Mouse (Mus musculus) thymus, adult 2 months (tissue): ENCODE results near the gene Tspan31. TPM values are rescaled to one million over a fixed set of nuclear protein-coding genes. Genes with fewer than 3 reads are reported as not detected.
A peak's percentile ranks its signal among the peaks of the same experiment; 100 is the strongest.

ENCODE experiments used
- DNase-seq: peaks from one replicate; pipeline ENCODE4 v3.0.0; 2021
- H3K27ac ChIP-seq: fragments of 200-500 bp; 2 replicates; pipeline ENCODE4 v1.5.1; 2012; ENCODE audit warnings: low read length, control low read depth; ENCODE audit not compliant: control insufficient read depth, insufficient read depth
- H3K27me3 ChIP-seq: fragments of 200-500 bp; 2 replicates; pipeline ENCODE4 v1.6.1; 2012; ENCODE audit warnings: mild to moderate bottlenecking, low read length, moderate library complexity, mixed read lengths; ENCODE audit not compliant: control insufficient read depth, insufficient read depth
- H3K36me3 ChIP-seq: fragments of 200-500 bp; 2 replicates; pipeline ENCODE4 v1.6.1; 2012; ENCODE audit warnings: mild to moderate bottlenecking, low read length, moderate library complexity; ENCODE audit not compliant: control insufficient read depth, insufficient read depth
- H3K4me1 ChIP-seq: fragments of 200-500 bp; replicated peaks from 2 replicates; pipeline ENCODE4 v1.6.1; 2012; ENCODE audit warnings: low read length; ENCODE audit not compliant: control insufficient read depth, insufficient read depth
- H3K4me3 ChIP-seq: fragments of 200-500 bp; 2 replicates; pipeline ENCODE4 v1.5.1; 2012; ENCODE audit warnings: mild to moderate bottlenecking, low read length, control low read depth, moderate library complexity; ENCODE audit not compliant: control insufficient read depth, insufficient read depth
- CTCF ChIP-seq: fragments of 200-500 bp; IDR thresholded peaks from 2 replicates; pipeline ENCODE4 v1.5.1; 2012; ENCODE audit warnings: mild to moderate bottlenecking, control low read depth, low read length, moderate library complexity, borderline replicate concordance; ENCODE audit not compliant: control insufficient read depth, poor library complexity, insufficient read depth; ENCODE audit errors: extremely low read depth
- POLR2A ChIP-seq: fragments of 200-500 bp; IDR thresholded peaks from 2 replicates; pipeline ENCODE4 v1.6.1; 2012; ENCODE audit warnings: mild to moderate bottlenecking, low read length, control low read depth, moderate library complexity; ENCODE audit not compliant: control insufficient read depth, poor library complexity, insufficient read depth; ENCODE audit errors: extremely low read depth
- WGBS: fragments of 180-500 bp; shearing (Covaris S2); methylation state at CpG from one replicate; pipeline ENCODE4 v1.1.7; 2018; 5-methylcytosine and 5-hydroxymethylcytosine counted together
- polyA plus RNA-seq: library from polyadenylated mRNA; depleted of rRNA; stranded (reverse); fragments of >200 nt; gene quantifications from 2 replicates; pipeline ENCODE4 v1.2.3, GENCODE M21; 2012

Tspan31 gene
- polyA plus RNA-seq, 1 experiment: 45.2 TPM

GRCm38 (mm10) chr10:127108262-127108583 is 38.2 kb upstream of the Tspan31 start:
- H3K4me1 ChIP-seq: peaks cover 27% of the 10 kb centered on the region
- H3K36me3 ChIP-seq: peaks cover 3% of the 10 kb centered on the region; the same call in 1 of the 2 replicates
- no peak overlapping the region; the same call in 1 of the 2 replicates for H3K27ac ChIP-seq
- no peak for DNase-seq
- H3K4me3 ChIP-seq: no peak overlapping the region
- 61% methylated on average over 3 of the region's 3 CpGs for WGBS
- H3K27me3 ChIP-seq: no peaks in the 10 kb centered on the region
- TF ChIP-seq POLR2A: no peak
- no peak for TF ChIP-seq CTCF

- no peaks in the 10 kb centered on the region for H3K27me3 ChIP-seq
- H3K36me3 ChIP-seq: peaks cover 2% of the 10 kb centered on the region; the same call in 1 of the 2 replicates
- peaks cover 30% of the 10 kb centered on the region for H3K4me1 ChIP-seq
- TF ChIP-seq CTCF: no peak
- no peak for TF ChIP-seq POLR2A
- whole genome bisulfite sequencing: 15% methylated on average over 16 of the region's 16 CpGs
- peak overlapping the region; percentile 36 for H3K4me3 ChIP-seq
- H3K27ac ChIP-seq: peak overlapping the region; percentile 74
- DNase-seq: peak; percentile 60
Observed at GRCm38 (mm10) chr10:127107563-127108261, 37.6 kb upstream of the Tspan31 start.

DNA sequence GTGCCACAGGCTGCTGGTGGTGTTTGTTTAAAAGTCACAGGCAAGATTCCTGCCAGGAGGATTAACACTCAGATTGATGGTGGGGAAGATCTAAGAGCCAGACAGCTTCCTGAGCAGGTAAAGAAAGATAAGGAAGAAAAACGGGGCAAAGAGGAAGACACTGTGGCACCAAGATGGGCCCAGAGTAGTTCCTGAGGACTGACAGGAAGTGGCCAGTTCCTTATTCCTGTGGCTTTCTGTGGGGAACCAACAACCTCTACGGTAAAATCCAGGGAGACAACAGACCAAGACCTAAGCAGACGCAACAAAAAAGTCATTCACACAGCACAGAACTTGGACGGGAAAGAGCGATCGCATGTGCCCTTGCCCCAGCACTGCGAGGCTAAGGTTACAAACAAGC is 33.6 kb upstream of the Tspan31 start:
- Histone ChIP-seq H3K27me3 (no peaks in the 10 kb centered on the region), H3K36me3 (peaks cover 16% of the 10 kb centered on the region), H3K27ac (peak overlapping the region; percentile 48), H3K4me1 (peaks cover 26% of the 10 kb centered on the region), H3K4me3 (peak overlapping the region; percentile 3; the same call in 1 of the 2 replicates)
- 14% methylated on average over 7 of the region's 7 CpGs for WGBS
- no peak for TF ChIP-seq CTCF
- no peak for DNase-seq

GRCm38 (mm10) chr10:127101151-127101550 is 31.1 kb upstream of the Tspan31 start:
- Histone ChIP-seq H3K27me3 (no peaks in the 10 kb centered on the region), H3K4me1 (peaks cover 15% of the 10 kb centered on the region), H3K4me3 (no peak overlapping the region), H3K36me3 (peaks cover 34% of the 10 kb centered on the region), H3K27ac (no peak overlapping the region)
- TF ChIP-seq CTCF (no peak), POLR2A (no peak)
- WGBS: 55% methylated on average over 6 of the region's 6 CpGs
- no peak for DNase-seq

DNA sequence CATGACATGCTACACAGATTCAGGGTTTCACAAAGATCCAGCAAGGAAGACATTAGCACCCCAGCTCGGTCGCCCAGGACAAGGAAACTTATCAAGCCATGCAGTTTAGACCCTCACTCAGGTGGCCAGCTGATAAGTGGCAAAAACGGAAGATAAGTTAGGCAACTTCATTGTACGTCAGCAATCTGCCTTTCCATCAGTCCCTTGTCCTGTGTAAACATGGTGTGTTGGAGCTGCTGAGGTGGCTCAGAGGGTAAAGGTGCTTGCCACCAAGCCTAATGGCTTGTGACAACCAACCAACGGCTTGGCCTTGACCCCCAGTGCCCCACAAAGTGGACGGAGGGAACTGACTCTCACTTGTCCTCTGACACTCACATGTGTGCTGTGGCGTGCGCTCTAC is 30.4 kb upstream of the Tspan31 start:
- WGBS: 92% methylated on average over 8 of the region's 8 CpGs
- no peak overlapping the region for H3K4me3 ChIP-seq
- DNase-seq: no peak
- peaks cover 41% of the 10 kb centered on the region for H3K36me3 ChIP-seq
- no peak overlapping the region for H3K27ac ChIP-seq
- no peaks in the 10 kb centered on the region for H3K27me3 ChIP-seq
- TF ChIP-seq CTCF: no peak
- TF ChIP-seq POLR2A: no peak
- H3K4me1 ChIP-seq: peaks cover 15% of the 10 kb centered on the region

DNA sequence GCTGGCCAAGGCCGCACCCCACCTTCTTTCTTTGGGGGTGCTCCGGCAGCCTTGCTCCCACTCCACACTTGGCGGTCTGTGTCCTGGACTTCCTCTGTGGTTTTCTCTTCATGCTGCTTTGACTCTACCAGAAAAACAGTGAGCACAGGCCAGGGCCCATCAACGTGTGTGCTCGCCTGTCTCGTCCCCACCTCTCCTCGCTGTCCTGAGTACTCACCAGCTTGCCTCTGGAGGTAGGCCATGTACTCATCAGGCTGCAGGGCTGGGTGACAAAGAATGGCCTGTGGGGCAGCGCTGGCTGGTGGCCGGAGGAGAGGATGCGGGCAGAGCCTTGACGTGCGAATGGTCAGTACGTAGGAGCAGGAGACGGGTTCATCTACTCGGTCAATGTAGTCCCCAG is 29.8 kb upstream of the Tspan31 start:
- H3K27ac ChIP-seq: no peak overlapping the region
- no peak for DNase-seq
- 73% methylated on average over 15 of the region's 15 CpGs for WGBS
- peaks cover 41% of the 10 kb centered on the region for H3K36me3 ChIP-seq
- peaks cover 15% of the 10 kb centered on the region for H3K4me1 ChIP-seq
- H3K27me3 ChIP-seq: no peaks in the 10 kb centered on the region
- H3K4me3 ChIP-seq: no peak overlapping the region
- TF ChIP-seq POLR2A (no peak), CTCF (no peak)

DNA sequence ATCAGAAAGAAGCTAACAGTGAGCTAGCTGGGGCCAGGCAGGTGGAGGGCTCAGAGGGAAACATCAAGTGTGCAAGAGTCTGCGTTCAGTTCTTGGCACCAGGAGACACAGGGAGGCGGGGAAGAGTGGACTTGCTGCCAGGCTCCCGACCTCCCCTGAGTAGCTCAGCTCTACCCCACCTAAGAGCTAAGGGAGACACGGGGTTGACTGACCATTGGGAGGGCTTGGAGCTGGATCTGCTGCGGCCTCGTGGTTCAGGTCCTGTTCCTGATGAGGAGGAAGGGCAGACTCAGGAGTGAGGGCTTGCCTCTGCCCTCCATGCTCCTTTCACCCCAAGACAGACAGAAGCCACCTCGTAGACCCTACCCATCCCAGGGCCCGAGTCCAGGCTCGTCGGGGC is 29.1 kb upstream of the Tspan31 start:
- WGBS: 89% methylated on average over 10 of the region's 10 CpGs
- H3K27ac ChIP-seq: no peak overlapping the region
- DNase-seq: no peak
- H3K4me3 ChIP-seq: no peak overlapping the region
- peaks cover 41% of the 10 kb centered on the region for H3K36me3 ChIP-seq
- peaks cover 12% of the 10 kb centered on the region for H3K4me1 ChIP-seq
- no peaks in the 10 kb centered on the region for H3K27me3 ChIP-seq
- TF ChIP-seq POLR2A (no peak), CTCF (no peak)
